Mouse (Mus musculus): ENCODE data around the gene Neu3. TPM values are rescaled to one million over a fixed set of nuclear protein-coding genes. Genes with fewer than 3 reads are reported as not detected.

Neu3 gene
- polyA plus RNA-seq, 1 experiment, result 0.82 TPM

DNA sequence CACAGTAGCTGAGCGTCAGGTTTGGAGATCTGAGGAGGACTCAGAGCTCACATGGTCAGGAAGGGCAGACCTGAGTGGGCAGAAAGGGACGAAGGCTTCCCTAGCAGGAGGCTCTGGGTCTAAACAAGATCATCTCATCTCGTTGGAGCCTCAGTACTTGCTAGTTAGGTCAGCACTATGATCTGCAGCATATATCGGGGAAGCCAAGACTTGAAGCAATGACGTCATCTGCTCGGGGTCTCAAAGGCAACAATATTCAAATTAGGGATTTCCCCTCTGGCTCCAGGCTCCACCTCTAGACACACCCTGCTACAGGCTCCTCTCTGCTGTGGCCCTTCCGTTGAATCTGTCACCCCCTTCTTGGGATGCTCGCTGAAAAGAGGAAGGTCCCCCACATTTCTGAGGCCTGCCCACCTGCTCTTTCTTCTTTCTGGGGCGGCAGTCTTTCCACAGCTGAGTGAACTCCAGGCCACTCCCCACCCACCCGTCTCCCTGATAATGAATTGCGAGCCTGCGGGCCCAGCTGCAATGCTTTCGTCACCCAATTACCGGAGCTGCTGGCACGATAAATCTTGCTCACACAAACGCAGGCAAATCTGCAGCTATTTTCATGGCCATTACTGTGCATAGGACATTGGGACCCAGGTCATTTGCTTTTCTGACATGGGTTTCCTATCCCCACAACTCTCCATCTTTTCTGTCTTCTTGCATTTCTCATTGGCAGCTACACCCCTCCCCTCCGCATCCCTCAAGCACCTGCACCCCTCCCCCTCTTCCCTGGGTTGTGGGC is 32.8 kb downstream of the Neu3 start:
- 0 out of 2 replicates have a peak overlapping the region, but pooled peaks have one; percentile 6 for H3K4me3 ChIP-seq (ENCODE audit: low read depth, low read length)
- H3K4me1 ChIP-seq (ENCODE audit: control insufficient read depth, insufficient read depth, insufficient read length, low read length), result no peaks in the 10 kb centered on the region
- no peak overlapping the region for H3K27ac ChIP-seq (ENCODE audit: insufficient read depth, low read depth, low read length)
- no peak for TF ChIP-seq POLR2A (IDR thresholded peaks at IDR 0.05; ENCODE audit: low read depth, low read length)
- TF ChIP-seq CTCF (IDR thresholded peaks at IDR 0.05; ENCODE audit: extremely low read depth, insufficient read length, insufficient replicate concordance, low read depth, low read length), result no peak
- 17% methylated on average over 17 of the region's 17 CpGs for WGBS
- H3K36me3 ChIP-seq (ENCODE audit: control insufficient read depth, insufficient read depth, low read length), result no peaks in the 10 kb centered on the region
- no peaks in the 10 kb centered on the region; the same call in 1 of the 2 replicates for H3K27me3 ChIP-seq (ENCODE audit: control insufficient read depth, insufficient read depth, low read length)

DNA sequence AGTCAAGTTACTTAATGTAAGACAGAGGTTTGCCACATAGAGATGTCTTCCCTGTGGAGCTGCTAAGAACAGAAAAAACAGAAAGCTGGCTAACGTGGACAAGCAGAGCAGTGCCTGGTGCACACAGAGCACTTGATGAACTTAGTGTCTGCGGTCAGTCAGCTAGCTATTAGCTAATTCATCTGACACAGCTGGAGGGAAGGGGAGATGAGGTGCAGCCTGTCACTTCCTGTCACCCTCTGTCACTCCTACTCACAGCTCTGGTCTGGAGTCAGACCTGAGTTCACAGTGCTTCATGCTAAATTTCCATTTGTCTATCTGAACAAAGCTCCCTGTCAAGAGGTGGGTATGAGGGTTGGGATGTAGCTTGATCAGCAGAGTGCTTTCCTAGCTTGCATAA is 34.1 kb downstream of the Neu3 start:
- no peaks in the 10 kb centered on the region; the same call in 1 of the 2 replicates for H3K27me3 ChIP-seq (ENCODE audit: control insufficient read depth, insufficient read depth, low read length)
- no peak overlapping the region for H3K27ac ChIP-seq (ENCODE audit: insufficient read depth, low read depth, low read length)
- no peak overlapping the region for H3K4me3 ChIP-seq (ENCODE audit: low read depth, low read length)
- H3K4me1 ChIP-seq (ENCODE audit: control insufficient read depth, insufficient read depth, insufficient read length, low read length), result no peaks in the 10 kb centered on the region
- TF ChIP-seq POLR2A (IDR thresholded peaks at IDR 0.05; ENCODE audit: low read depth, low read length) (no peak), CTCF (IDR thresholded peaks at IDR 0.05; ENCODE audit: extremely low read depth, insufficient read length, insufficient replicate concordance, low read depth, low read length) (no peak)
- no peaks in the 10 kb centered on the region for H3K36me3 ChIP-seq (ENCODE audit: control insufficient read depth, insufficient read depth, low read length)
- WGBS, result 64% methylated on average over 2 of the region's 2 CpGs

DNA sequence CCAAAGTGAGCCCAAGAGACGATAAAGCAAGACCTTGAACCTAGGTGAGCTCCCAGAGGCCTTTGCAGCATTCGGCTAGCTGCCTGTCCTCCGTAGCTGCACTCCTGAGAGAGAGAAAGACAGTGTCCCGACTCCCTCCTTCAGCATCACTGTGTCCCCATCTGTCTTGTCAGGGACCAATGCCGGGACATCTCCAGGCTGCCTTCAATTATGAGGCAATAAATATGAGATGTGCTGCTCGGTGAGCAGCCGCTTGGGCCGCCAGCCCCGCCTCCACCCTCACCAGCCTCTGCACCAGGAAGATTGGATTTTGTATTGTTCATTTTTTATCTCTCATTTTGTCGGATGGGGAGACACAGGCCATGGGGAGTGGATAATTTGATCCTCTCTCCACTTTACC is 37.4 kb downstream of the Neu3 start:
- no peaks in the 10 kb centered on the region for H3K27me3 ChIP-seq (ENCODE audit: control insufficient read depth, insufficient read depth, low read length)
- no peaks in the 10 kb centered on the region for H3K36me3 ChIP-seq (ENCODE audit: control insufficient read depth, insufficient read depth, low read length)
- no peak for TF ChIP-seq CTCF (IDR thresholded peaks at IDR 0.05; ENCODE audit: extremely low read depth, insufficient read length, insufficient replicate concordance, low read depth, low read length)
- TF ChIP-seq POLR2A (IDR thresholded peaks at IDR 0.05; ENCODE audit: low read depth, low read length), result no peak
- no peaks in the 10 kb centered on the region for H3K4me1 ChIP-seq (ENCODE audit: control insufficient read depth, insufficient read depth, insufficient read length, low read length)
- H3K27ac ChIP-seq (ENCODE audit: insufficient read depth, low read depth, low read length), result no peak overlapping the region
- H3K4me3 ChIP-seq (ENCODE audit: low read depth, low read length), result no peak overlapping the region
- 63% methylated on average over 10 of the region's 10 CpGs for WGBS

DNA sequence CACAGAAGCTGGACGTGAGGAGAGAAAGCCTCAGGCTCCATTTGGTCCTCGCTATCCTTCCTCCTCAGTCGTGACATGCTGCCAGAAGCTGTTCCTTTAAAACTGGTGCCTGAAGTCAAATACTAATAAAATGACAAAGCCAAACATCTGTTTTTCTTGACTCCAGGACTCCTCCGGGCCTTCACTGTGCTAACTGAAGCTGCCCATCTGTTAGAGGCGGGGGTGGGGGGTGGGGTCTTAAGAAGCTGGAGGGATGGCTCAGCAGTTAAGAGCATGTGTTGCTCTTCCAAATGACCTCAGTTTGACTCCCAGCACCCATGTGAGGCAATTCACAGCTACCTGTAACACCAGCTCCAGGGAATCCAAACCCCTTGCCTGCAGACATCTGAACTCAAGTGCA is 39.7 kb downstream of the Neu3 start:
- Histone ChIP-seq H3K4me1 (ENCODE audit: control insufficient read depth, insufficient read depth, insufficient read length, low read length) (no peaks in the 10 kb centered on the region), H3K4me3 (ENCODE audit: low read depth, low read length) (no peak overlapping the region), H3K27ac (ENCODE audit: insufficient read depth, low read depth, low read length) (no peak overlapping the region), H3K27me3 (ENCODE audit: control insufficient read depth, insufficient read depth, low read length) (no peaks in the 10 kb centered on the region), H3K36me3 (ENCODE audit: control insufficient read depth, insufficient read depth, low read length) (no peaks in the 10 kb centered on the region)
- TF ChIP-seq POLR2A (IDR thresholded peaks at IDR 0.05; ENCODE audit: low read depth, low read length), result no peak
- TF ChIP-seq CTCF (IDR thresholded peaks at IDR 0.05; ENCODE audit: extremely low read depth, insufficient read length, insufficient replicate concordance, low read depth, low read length), result no peak
- 71% methylated on average over 5 of the region's 5 CpGs for WGBS

DNA sequence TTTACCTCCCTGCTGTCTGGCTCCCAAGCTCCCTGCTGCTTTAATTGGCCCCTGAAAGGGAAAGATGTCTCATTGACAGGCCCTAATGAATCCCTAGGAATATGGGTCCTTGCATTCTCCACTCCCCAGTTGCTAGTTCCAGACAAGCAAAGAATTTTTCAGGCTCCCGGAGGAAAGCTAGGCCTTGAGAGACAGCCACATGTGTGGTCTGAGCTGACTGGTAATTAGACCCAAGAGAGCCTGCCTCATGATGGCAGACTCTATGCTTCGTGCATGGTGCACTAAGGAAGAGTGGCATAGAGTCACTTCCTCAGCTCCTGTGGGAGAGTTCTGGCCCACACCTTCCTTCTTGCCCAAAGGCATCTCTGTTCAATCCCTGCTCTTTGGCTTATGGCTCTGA is 40.3 kb downstream of the Neu3 start:
- Histone ChIP-seq H3K36me3 (ENCODE audit: control insufficient read depth, insufficient read depth, low read length) (no peaks in the 10 kb centered on the region), H3K27ac (ENCODE audit: insufficient read depth, low read depth, low read length) (no peak overlapping the region), H3K4me1 (ENCODE audit: control insufficient read depth, insufficient read depth, insufficient read length, low read length) (no peaks in the 10 kb centered on the region), H3K27me3 (ENCODE audit: control insufficient read depth, insufficient read depth, low read length) (no peaks in the 10 kb centered on the region), H3K4me3 (ENCODE audit: low read depth, low read length) (no peak overlapping the region)
- no peak for TF ChIP-seq CTCF (IDR thresholded peaks at IDR 0.05; ENCODE audit: extremely low read depth, insufficient read length, insufficient replicate concordance, low read depth, low read length)
- no peak for TF ChIP-seq POLR2A (IDR thresholded peaks at IDR 0.05; ENCODE audit: low read depth, low read length)
- 84% methylated on average over 2 of the region's 2 CpGs for WGBS

DNA sequence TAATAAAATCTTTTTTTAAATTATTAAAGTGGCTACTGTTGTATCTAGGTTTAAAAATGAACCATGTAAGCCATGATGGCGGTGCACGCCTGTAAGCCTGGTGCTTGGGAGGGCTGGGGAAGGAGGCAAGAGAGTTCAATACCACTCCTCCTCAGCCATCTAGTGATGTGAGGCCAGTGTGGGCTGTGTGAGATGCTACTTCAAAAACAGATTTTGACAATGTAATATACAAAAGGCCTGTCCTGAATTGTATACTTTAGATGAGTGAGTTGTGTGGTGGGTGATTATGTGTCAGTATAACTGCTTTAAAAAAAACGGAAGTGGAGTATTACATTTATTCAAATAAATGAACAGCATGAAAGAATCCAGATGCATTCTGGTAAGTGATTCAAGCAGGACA is 41.4 kb downstream of the Neu3 start:
- Histone ChIP-seq H3K4me1 (ENCODE audit: control insufficient read depth, insufficient read depth, insufficient read length, low read length) (no peaks in the 10 kb centered on the region), H3K27me3 (ENCODE audit: control insufficient read depth, insufficient read depth, low read length) (no peaks in the 10 kb centered on the region), H3K36me3 (ENCODE audit: control insufficient read depth, insufficient read depth, low read length) (no peaks in the 10 kb centered on the region), H3K4me3 (ENCODE audit: low read depth, low read length) (no peak overlapping the region), H3K27ac (ENCODE audit: insufficient read depth, low read depth, low read length) (no peak overlapping the region)
- WGBS, result 89% methylated on average over 3 of the region's 3 CpGs
- no peak for TF ChIP-seq CTCF (IDR thresholded peaks at IDR 0.05; ENCODE audit: extremely low read depth, insufficient read length, insufficient replicate concordance, low read depth, low read length)
- no peak for TF ChIP-seq POLR2A (IDR thresholded peaks at IDR 0.05; ENCODE audit: low read depth, low read length)

DNA sequence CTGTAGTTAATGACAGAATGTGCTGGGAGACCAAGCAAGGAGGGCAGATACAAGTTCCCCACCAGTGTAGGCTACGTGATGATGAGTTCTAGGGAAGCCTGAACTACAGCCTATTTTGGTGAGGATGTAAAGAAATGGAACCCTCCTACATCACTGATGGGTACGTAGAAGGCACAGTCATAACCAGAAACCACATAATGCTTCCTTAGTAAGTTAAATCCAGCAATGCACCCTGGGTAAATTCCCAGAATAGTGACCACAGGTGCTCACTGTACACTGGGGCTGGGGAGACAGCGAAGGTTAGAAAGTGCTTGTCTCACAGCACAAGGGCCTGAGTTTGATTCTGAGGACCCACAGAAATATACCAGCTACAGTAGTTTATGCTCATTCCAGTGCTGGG is 42.7 kb downstream of the Neu3 start:
- WGBS, result 80% methylated on average over 3 of the region's 3 CpGs
- Histone ChIP-seq H3K36me3 (ENCODE audit: control insufficient read depth, insufficient read depth, low read length) (no peaks in the 10 kb centered on the region), H3K4me3 (ENCODE audit: low read depth, low read length) (no peak overlapping the region), H3K27ac (ENCODE audit: insufficient read depth, low read depth, low read length) (no peak overlapping the region), H3K4me1 (ENCODE audit: control insufficient read depth, insufficient read depth, insufficient read length, low read length) (no peaks in the 10 kb centered on the region), H3K27me3 (ENCODE audit: control insufficient read depth, insufficient read depth, low read length) (no peaks in the 10 kb centered on the region)
- TF ChIP-seq POLR2A (IDR thresholded peaks at IDR 0.05; ENCODE audit: low read depth, low read length) (no peak), CTCF (IDR thresholded peaks at IDR 0.05; ENCODE audit: extremely low read depth, insufficient read length, insufficient replicate concordance, low read depth, low read length) (no peak)
